Mouse (Mus musculus): ENCODE results near the gene Ttll3. TPM values are rescaled to one million over a fixed set of nuclear protein-coding genes. Genes with fewer than 3 reads are reported as not detected.
A peak's percentile ranks its signal among the peaks of the same experiment; 100 is the strongest.

The Ttll3 gene
- total RNA-seq, 2 experiments from 2014 or later = 0.48 to 1.3 TPM

- Histone ChIP-seq H3K4me3 (no peak overlapping the region), H3K27ac (no peak overlapping the region)
- DNase-seq = no peak
- no peak for TF ChIP-seq CTCF (IDR thresholded peaks at IDR 0.05)
- intact Hi-C loops (cut with DNase I) = no loop called here
Observed at GRCm38 (mm10) chr6:113410001-113410400, 20.9 kb downstream of the Ttll3 start.

- intact Hi-C loops (cut with DNase I) = no loop called here
- TF ChIP-seq CTCF (IDR thresholded peaks at IDR 0.05) = no peak
- H3K4me3 ChIP-seq = no peak overlapping the region
- no peak overlapping the region for H3K27ac ChIP-seq
- no peak for DNase-seq
Observed at GRCm38 (mm10) chr6:113416416-113416815, 27.4 kb downstream of the Ttll3 start.

GRCm38 (mm10) chr6:113418441-113419198 lies 29.6 kb downstream of the Ttll3 start:
- TF ChIP-seq CTCF (IDR thresholded peaks at IDR 0.05) = no peak
- intact Hi-C loops (cut with DNase I) = no loop called here
- peak; percentile 39 for DNase-seq

GRCm38 (mm10) chr6:113419199-113419587 lies 30.1 kb downstream of the Ttll3 start, which contains the start of gene Rpusd3:
Gene Rpusd3 (minus strand): TSS chr6:113419340.
- Histone ChIP-seq H3K4me3 (peak within 1 kb of the TSS; percentile 91), H3K27ac (peak within 1 kb of the TSS; percentile 91)
- intact Hi-C loops (cut with DNase I) = no loop called here
- no peak for TF ChIP-seq CTCF (IDR thresholded peaks at IDR 0.05)
- DNase-seq = peak; percentile 100

More at GRCm38 (mm10) chr6:113418441-113419198, 29.6 kb downstream of the Ttll3 start:
- Histone ChIP-seq H3K27ac (peak overlapping the region; percentile 91), H3K4me3 (peak overlapping the region; percentile 91)

- no peak overlapping the region for H3K4me3 ChIP-seq
- no peak for TF ChIP-seq CTCF (IDR thresholded peaks at IDR 0.05)
- DNase-seq = no peak
- no peak overlapping the region for H3K27ac ChIP-seq
- intact Hi-C loops (cut with DNase I) = no loop called here
Observed at GRCm38 (mm10) chr6:113423000-113423399, 33.9 kb downstream of the Ttll3 start.

GRCm38 (mm10) chr6:113424187-113424586 lies 35.1 kb downstream of the Ttll3 start:
- Histone ChIP-seq H3K27ac (no peak overlapping the region), H3K4me3 (no peak overlapping the region)
- intact Hi-C loops (cut with DNase I) = no loop called here
- no peak for DNase-seq
- peak; percentile 35 for TF ChIP-seq CTCF (IDR thresholded peaks at IDR 0.05)

GRCm38 (mm10) chr6:113426696-113427095 lies 37.6 kb downstream of the Ttll3 start:
- intact Hi-C loops (cut with DNase I) = no loop called here
- TF ChIP-seq CTCF (IDR thresholded peaks at IDR 0.05) = no peak
- no peak for DNase-seq
- no peak overlapping the region for H3K4me3 ChIP-seq
- no peak overlapping the region for H3K27ac ChIP-seq

GRCm38 (mm10) chr6:113427397-113427796 lies 38.3 kb downstream of the Ttll3 start:
- no peak for DNase-seq
- TF ChIP-seq CTCF (IDR thresholded peaks at IDR 0.05) = peak; percentile 58
- no peak overlapping the region for H3K27ac ChIP-seq
- intact Hi-C loops (cut with DNase I) = no loop called here
- no peak overlapping the region for H3K4me3 ChIP-seq

GRCm38 (mm10) chr6:113428006-113428405 lies 38.9 kb downstream of the Ttll3 start:
- intact Hi-C loops (cut with DNase I) = no loop called here
- Histone ChIP-seq H3K4me3 (no peak overlapping the region), H3K27ac (no peak overlapping the region)
- no peak for DNase-seq
- TF ChIP-seq CTCF (IDR thresholded peaks at IDR 0.05) = no peak

GRCm38 (mm10) chr6:113429965-113430364 lies 40.9 kb downstream of the Ttll3 start:
- no peak overlapping the region for H3K27ac ChIP-seq
- DNase-seq = no peak
- no peak overlapping the region for H3K4me3 ChIP-seq
- intact Hi-C loops (cut with DNase I) = no loop called here
- no peak for TF ChIP-seq CTCF (IDR thresholded peaks at IDR 0.05)

- DNase-seq = no peak
- intact Hi-C loops (cut with DNase I) = no loop called here
- H3K4me3 ChIP-seq = no peak overlapping the region
- H3K27ac ChIP-seq = no peak overlapping the region
- no peak for TF ChIP-seq CTCF (IDR thresholded peaks at IDR 0.05)
Observed at GRCm38 (mm10) chr6:113430846-113431245, 41.8 kb downstream of the Ttll3 start.

GRCm38 (mm10) chr6:113431801-113432200 lies 42.7 kb downstream of the Ttll3 start:
- TF ChIP-seq CTCF (IDR thresholded peaks at IDR 0.05) = no peak
- Histone ChIP-seq H3K4me3 (no peak overlapping the region), H3K27ac (no peak overlapping the region)
- DNase-seq = no peak
- intact Hi-C loops (cut with DNase I) = no loop called here

GRCm38 (mm10) chr6:113433661-113434060 lies 44.6 kb downstream of the Ttll3 start:
- Histone ChIP-seq H3K4me3 (no peak overlapping the region), H3K27ac (no peak overlapping the region)
- TF ChIP-seq CTCF (IDR thresholded peaks at IDR 0.05) = no peak
- intact Hi-C loops (cut with DNase I) = no loop called here
- DNase-seq = no peak

- Histone ChIP-seq H3K4me3 (no peak overlapping the region), H3K27ac (no peak overlapping the region)
- DNase-seq = no peak
- no peak for TF ChIP-seq CTCF (IDR thresholded peaks at IDR 0.05)
- intact Hi-C loops (cut with DNase I) = no loop called here
Observed at GRCm38 (mm10) chr6:113434691-113435090, 45.6 kb downstream of the Ttll3 start.
